ENCODE assay signal across 8 mouse cellular contexts in the genomic region with DNA sequence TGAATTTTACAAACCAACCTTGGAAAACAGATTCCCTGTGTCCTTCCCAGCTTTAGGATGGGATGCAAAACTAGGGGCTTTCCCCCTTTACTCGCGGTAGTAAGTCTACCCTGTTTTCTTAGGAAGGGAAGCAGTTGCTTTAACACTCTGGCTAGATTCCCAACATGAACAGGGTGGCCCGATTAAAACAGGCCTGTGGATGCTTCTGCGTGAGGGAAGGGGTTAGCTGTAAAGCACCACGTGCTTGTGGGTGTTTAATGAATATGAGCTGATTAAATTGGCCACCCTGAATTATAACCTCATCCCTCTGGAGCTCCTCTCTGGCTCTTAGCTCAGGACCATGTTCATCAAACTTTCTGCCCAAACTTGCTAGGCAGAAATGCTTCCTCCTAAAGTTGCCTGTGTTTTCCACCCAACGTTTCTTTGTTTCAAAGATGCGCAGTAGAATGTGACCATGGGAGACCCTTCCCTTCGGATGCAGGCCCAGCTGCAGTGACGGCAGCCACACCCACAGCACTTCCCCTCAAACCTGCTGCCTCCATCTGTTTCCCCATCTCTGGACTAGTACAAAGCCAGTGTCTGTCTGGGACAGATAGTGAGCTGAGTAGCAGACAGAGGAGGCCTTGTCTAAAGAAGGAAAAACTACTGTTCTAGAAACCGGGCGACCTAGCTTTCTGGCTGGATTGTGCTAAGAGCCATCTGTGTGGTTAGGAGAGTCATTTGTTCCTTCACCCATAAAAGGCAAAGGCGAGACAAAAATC.
DNase-seq lines count a peak whose midpoint lies in the region; ATAC-seq and TF ChIP-seq lines count a peak whose summit lies in the region.

No protein-coding gene starts in this region.

- H3K4me3 ChIP-seq in kidney, embryonic 16.5 days (ENCODE audit: low read length): no peak overlapping the region
- H3K4me3 ChIP-seq in heart, embryonic 16.5 days (ENCODE audit: low read length): no peak overlapping the region
- no peak overlapping the region for H3K4me3 ChIP-seq in liver, embryonic 16.5 days (ENCODE audit: low read depth, low read length)

- peaks cover 11% of the 10 kb centered on the region for H3K9me3 ChIP-seq in kidney, embryonic 16.5 days (ENCODE audit: low read length)
- H3K9me3 ChIP-seq in heart, embryonic 16.5 days (replicated peaks; ENCODE audit: control insufficient read depth, low read length): peaks cover 13% of the 10 kb centered on the region
- no peaks in the 10 kb centered on the region; the same call in 1 of the 2 replicates for H3K9me3 ChIP-seq in liver, embryonic 16.5 days (replicated peaks; ENCODE audit: control insufficient read depth, low read length)

- peaks cover 18% of the 10 kb centered on the region for H3K4me1 ChIP-seq in kidney, embryonic 16.5 days (ENCODE audit: insufficient read depth, low read length)
- no peaks in the 10 kb centered on the region for H3K4me1 ChIP-seq in heart, embryonic 16.5 days (ENCODE audit: control insufficient read depth, insufficient read depth, low read length)
- peaks cover 4% of the 10 kb centered on the region for H3K4me1 ChIP-seq in liver, embryonic 16.5 days (ENCODE audit: control insufficient read depth, low read depth, low read length)

- no peak for TF ChIP-seq POLR2A in brain, embryonic 14.5 days (IDR thresholded peaks at IDR 0.05; ENCODE audit: borderline replicate concordance, extremely low read depth, insufficient read depth, insufficient read length, poor library complexity, severe bottlenecking)

- no peak overlapping the region for H3K4me2 ChIP-seq in kidney, embryonic 16.5 days (replicated peaks; ENCODE audit: low read depth, low read length)
- no peak overlapping the region for H3K4me2 ChIP-seq in heart, embryonic 16.5 days (ENCODE audit: low read depth, low read length)
- no peak overlapping the region for H3K4me2 ChIP-seq in liver, embryonic 16.5 days (ENCODE audit: low read depth, low read length)

- H3K9ac ChIP-seq in kidney, embryonic 16.5 days (replicated peaks; ENCODE audit: low read length): no peak overlapping the region
- no peak overlapping the region for H3K9ac ChIP-seq in heart, embryonic 16.5 days (ENCODE audit: low read length)
- no peak overlapping the region for H3K9ac ChIP-seq in liver, embryonic 16.5 days (ENCODE audit: low read depth, low read length)

- 59% methylated on average over 12 of the region's 12 CpGs for WGBS in kidney, embryonic 16.5 days
- WGBS in heart, embryonic 16.5 days: 61% methylated on average over 12 of the region's 12 CpGs
- WGBS in liver, embryonic 16.5 days (ENCODE audit: insufficient replicate concordance): 32% methylated on average over 12 of the region's 12 CpGs

- ATAC-seq in kidney, embryonic 16.5 days (ENCODE audit: low FRiP score, low TSS enrichment): no peak
- ATAC-seq in heart, embryonic 16.5 days (replicated peaks; ENCODE audit: extremely low read depth, insufficient read depth, low FRiP score): no peak
- ATAC-seq in liver, embryonic 16.5 days (ENCODE audit: low read depth): peak; percentile 64; the same call in 1 of the 2 replicates
- no peak for ATAC-seq in cerebellum, adult (ENCODE audit: insufficient number of reproducible peaks, low FRiP score, low TSS enrichment)
- no peak for ATAC-seq in activated CD4-positive, CD25-positive, alpha-beta regulatory T cell, adult 4 months

- H3K27ac ChIP-seq in kidney, embryonic 16.5 days (ENCODE audit: low read length): peak overlapping the region; percentile 65
- peak overlapping the region; percentile 6; the same call in 1 of the 2 replicates for H3K27ac ChIP-seq in heart, embryonic 16.5 days (ENCODE audit: low read length)
- H3K27ac ChIP-seq in liver, embryonic 16.5 days (ENCODE audit: low read length): no peak overlapping the region

- H3K36me3 ChIP-seq in kidney, embryonic 16.5 days (ENCODE audit: insufficient read depth, low read length): no peaks in the 10 kb centered on the region
- H3K36me3 ChIP-seq in heart, embryonic 16.5 days (ENCODE audit: control insufficient read depth, insufficient read depth): no peaks in the 10 kb centered on the region; the same call in 1 of the 2 replicates
- no peaks in the 10 kb centered on the region for H3K36me3 ChIP-seq in liver, embryonic 16.5 days (ENCODE audit: control insufficient read depth, insufficient read depth)

- DNase-seq in kidney, postnatal 10 days: no peak
- DNase-seq in brain, embryonic 14.5 days (ENCODE audit: low read depth): peak; percentile 88
- no peak for DNase-seq in spleen, postnatal 14 days (ENCODE audit: low spot score in 2 of 2)

- no peaks in the 10 kb centered on the region for H3K27me3 ChIP-seq in kidney, embryonic 16.5 days (ENCODE audit: insufficient read depth, low read length)
- H3K27me3 ChIP-seq in heart, embryonic 16.5 days (ENCODE audit: control insufficient read depth, insufficient read depth, low read length): no peaks in the 10 kb centered on the region
- H3K27me3 ChIP-seq in liver, embryonic 16.5 days (ENCODE audit: control insufficient read depth, insufficient read depth, low read depth, low read length): no peaks in the 10 kb centered on the region

- no peak for TF ChIP-seq CTCF in brain, embryonic 14.5 days (IDR thresholded peaks at IDR 0.05; ENCODE audit: borderline replicate concordance, extremely low read depth, insufficient read depth, insufficient read length)
